Mouse (Mus musculus): Measurements from ENCODE around the gene Vamp5. TPM values are rescaled to one million over a fixed set of nuclear protein-coding genes. Genes with fewer than 3 reads are reported as not detected.

Vamp5 gene
- polyA plus RNA-seq, 1 experiment from 2014 or later: 32.1 TPM

GRCm38 (mm10) chr6:72374206-72374605, 6.1 kb downstream of the Vamp5 start:
- no peaks in the 10 kb centered on the region for H3K9me3 ChIP-seq (ENCODE audit: control insufficient read depth, low read length)
- peaks cover under 1% of the 10 kb centered on the region; the same call in 1 of the 2 replicates for H3K27me3 ChIP-seq (ENCODE audit: control insufficient read depth, insufficient read depth, low read length)
- H3K36me3 ChIP-seq (ENCODE audit: control insufficient read depth, insufficient read depth, low read length): no peaks in the 10 kb centered on the region
- no peak overlapping the region for H3K27ac ChIP-seq (ENCODE audit: low read depth, low read length)
- no peak overlapping the region for H3K4me2 ChIP-seq (replicated peaks; ENCODE audit: low read depth, low read length)
- no peak overlapping the region for H3K4me3 ChIP-seq (ENCODE audit: low read length)
- H3K9ac ChIP-seq (ENCODE audit: low read depth, low read length): no peak overlapping the region
- no peaks in the 10 kb centered on the region for H3K4me1 ChIP-seq (ENCODE audit: control insufficient read depth, insufficient read depth, low read length)
- 72% methylated on average over 7 of the region's 7 CpGs for WGBS
- no peak for ATAC-seq (ENCODE audit: low FRiP score, low TSS enrichment)

GRCm38 (mm10) chr6:72373184-72373583, 7.1 kb downstream of the Vamp5 start:
- Histone ChIP-seq H3K9me3 (ENCODE audit: control insufficient read depth, low read length) (no peaks in the 10 kb centered on the region), H3K27me3 (ENCODE audit: control insufficient read depth, insufficient read depth, low read length) (no peaks in the 10 kb centered on the region), H3K27ac (ENCODE audit: low read depth, low read length) (no peak overlapping the region), H3K4me2 (replicated peaks; ENCODE audit: low read depth, low read length) (no peak overlapping the region), H3K4me1 (ENCODE audit: control insufficient read depth, insufficient read depth, low read length) (no peaks in the 10 kb centered on the region), H3K9ac (ENCODE audit: low read depth, low read length) (no peak overlapping the region), H3K4me3 (ENCODE audit: low read length) (no peak overlapping the region), H3K36me3 (ENCODE audit: control insufficient read depth, insufficient read depth, low read length) (no peaks in the 10 kb centered on the region)
- ATAC-seq (ENCODE audit: low FRiP score, low TSS enrichment): no peak
- WGBS: 87% methylated on average over 4 of the region's 4 CpGs

- Histone ChIP-seq H3K27ac (ENCODE audit: low read depth, low read length) (no peak overlapping the region), H3K4me2 (replicated peaks; ENCODE audit: low read depth, low read length) (no peak overlapping the region), H3K4me3 (ENCODE audit: low read length) (no peak overlapping the region), H3K4me1 (ENCODE audit: control insufficient read depth, insufficient read depth, low read length) (no peaks in the 10 kb centered on the region), H3K9ac (ENCODE audit: low read depth, low read length) (no peak overlapping the region), H3K9me3 (ENCODE audit: control insufficient read depth, low read length) (no peaks in the 10 kb centered on the region), H3K27me3 (ENCODE audit: control insufficient read depth, insufficient read depth, low read length) (no peaks in the 10 kb centered on the region), H3K36me3 (ENCODE audit: control insufficient read depth, insufficient read depth, low read length) (no peaks in the 10 kb centered on the region)
- ATAC-seq (ENCODE audit: low FRiP score, low TSS enrichment): no peak
- WGBS: 26% methylated on average over 1 of the region's 1 CpGs
Observed at GRCm38 (mm10) chr6:72371571-72371970, 8.7 kb downstream of the Vamp5 start.

- Histone ChIP-seq H3K4me3 (ENCODE audit: low read length) (no peak overlapping the region), H3K27ac (ENCODE audit: low read depth, low read length) (no peak overlapping the region), H3K36me3 (ENCODE audit: control insufficient read depth, insufficient read depth, low read length) (no peaks in the 10 kb centered on the region), H3K9me3 (ENCODE audit: control insufficient read depth, low read length) (no peaks in the 10 kb centered on the region), H3K4me1 (ENCODE audit: control insufficient read depth, insufficient read depth, low read length) (no peaks in the 10 kb centered on the region), H3K4me2 (replicated peaks; ENCODE audit: low read depth, low read length) (no peak overlapping the region), H3K27me3 (ENCODE audit: control insufficient read depth, insufficient read depth, low read length) (no peaks in the 10 kb centered on the region), H3K9ac (ENCODE audit: low read depth, low read length) (no peak overlapping the region)
- WGBS: 59% methylated on average over 5 of the region's 5 CpGs
- no peak for ATAC-seq (ENCODE audit: low FRiP score, low TSS enrichment)
Observed at GRCm38 (mm10) chr6:72371147-72371546, 9.1 kb downstream of the Vamp5 start.

GRCm38 (mm10) chr6:72370091-72370490, 10.2 kb downstream of the Vamp5 start:
- no peak overlapping the region for H3K27ac ChIP-seq (ENCODE audit: low read depth, low read length)
- WGBS: 74% methylated on average over 12 of the region's 12 CpGs
- H3K9me3 ChIP-seq (ENCODE audit: control insufficient read depth, low read length): no peaks in the 10 kb centered on the region

GRCm38 (mm10) chr6:72369557-72369956, 10.7 kb downstream of the Vamp5 start:
- H3K27me3 ChIP-seq (ENCODE audit: control insufficient read depth, insufficient read depth, low read length): no peaks in the 10 kb centered on the region
- no peak overlapping the region for H3K4me2 ChIP-seq (replicated peaks; ENCODE audit: low read depth, low read length)
- no peak for ATAC-seq (ENCODE audit: low FRiP score, low TSS enrichment)
- H3K4me1 ChIP-seq (ENCODE audit: control insufficient read depth, insufficient read depth, low read length): no peaks in the 10 kb centered on the region
- H3K27ac ChIP-seq (ENCODE audit: low read depth, low read length): no peak overlapping the region
- no peaks in the 10 kb centered on the region for H3K36me3 ChIP-seq (ENCODE audit: control insufficient read depth, insufficient read depth, low read length)
- no peaks in the 10 kb centered on the region for H3K9me3 ChIP-seq (ENCODE audit: control insufficient read depth, low read length)
- WGBS: 87% methylated on average over 4 of the region's 4 CpGs
- H3K9ac ChIP-seq (ENCODE audit: low read depth, low read length): no peak overlapping the region
- H3K4me3 ChIP-seq (ENCODE audit: low read length): no peak overlapping the region

More at GRCm38 (mm10) chr6:72370091-72370490, 10.2 kb downstream of the Vamp5 start:
- H3K4me3 ChIP-seq (ENCODE audit: low read length): no peak overlapping the region
- no peaks in the 10 kb centered on the region for H3K27me3 ChIP-seq (ENCODE audit: control insufficient read depth, insufficient read depth, low read length)
- H3K9ac ChIP-seq (ENCODE audit: low read depth, low read length): no peak overlapping the region
- no peak for ATAC-seq (ENCODE audit: low FRiP score, low TSS enrichment)
- no peaks in the 10 kb centered on the region for H3K4me1 ChIP-seq (ENCODE audit: control insufficient read depth, insufficient read depth, low read length)
- no peak overlapping the region for H3K4me2 ChIP-seq (replicated peaks; ENCODE audit: low read depth, low read length)
- no peaks in the 10 kb centered on the region for H3K36me3 ChIP-seq (ENCODE audit: control insufficient read depth, insufficient read depth, low read length)

GRCm38 (mm10) chr6:72367460-72367974, 12.8 kb downstream of the Vamp5 start:
- Histone ChIP-seq H3K4me3 (ENCODE audit: low read length) (no peak overlapping the region), H3K4me1 (ENCODE audit: control insufficient read depth, insufficient read depth, low read length) (0 out of 2 replicates have a peak, but pooled peaks cover 4% of the 10 kb centered on the region), H3K27ac (ENCODE audit: low read depth, low read length) (no peak overlapping the region), H3K36me3 (ENCODE audit: control insufficient read depth, insufficient read depth, low read length) (no peaks in the 10 kb centered on the region), H3K9ac (ENCODE audit: low read depth, low read length) (no peak overlapping the region), H3K9me3 (ENCODE audit: control insufficient read depth, low read length) (no peaks in the 10 kb centered on the region), H3K27me3 (ENCODE audit: control insufficient read depth, insufficient read depth, low read length) (no peaks in the 10 kb centered on the region), H3K4me2 (replicated peaks; ENCODE audit: low read depth, low read length) (no peak overlapping the region)
- 96% methylated on average over 3 of the region's 4 CpGs for WGBS
- no peak for ATAC-seq (ENCODE audit: low FRiP score, low TSS enrichment)

- no peaks in the 10 kb centered on the region for H3K9me3 ChIP-seq (ENCODE audit: control insufficient read depth, low read length)
- H3K9ac ChIP-seq (ENCODE audit: low read depth, low read length): no peak within 1 kb of the TSS
- H3K4me1 ChIP-seq (ENCODE audit: control insufficient read depth, insufficient read depth, low read length): 0 out of 2 replicates have a peak, but pooled peaks cover 4% of the 10 kb centered on the region
- no peaks in the 10 kb centered on the region for H3K27me3 ChIP-seq (ENCODE audit: control insufficient read depth, insufficient read depth, low read length)
- WGBS: 72% methylated on average over 4 of the region's 4 CpGs
- H3K4me2 ChIP-seq (replicated peaks; ENCODE audit: low read depth, low read length): no peak within 1 kb of the TSS
- no peaks in the 10 kb centered on the region for H3K36me3 ChIP-seq (ENCODE audit: control insufficient read depth, insufficient read depth, low read length)
- H3K27ac ChIP-seq (ENCODE audit: low read depth, low read length): no peak within 1 kb of the TSS
- H3K4me3 ChIP-seq (ENCODE audit: low read length): no peak within 1 kb of the TSS
- ATAC-seq (ENCODE audit: low FRiP score, low TSS enrichment): no peak
Observed at GRCm38 (mm10) chr6:72366844-72367443, 13.3 kb downstream of the Vamp5 start, which contains the start of gene Rnf181. Rnf181 (minus strand) TSS chr6:72366956.

GRCm38 (mm10) chr6:72366304-72366703, 14.0 kb downstream of the Vamp5 start:
- peaks cover 9% of the 10 kb centered on the region for H3K4me1 ChIP-seq (ENCODE audit: control insufficient read depth, insufficient read depth, low read length)
- H3K4me3 ChIP-seq (ENCODE audit: low read length): no peak overlapping the region
- 58% methylated on average over 3 of the region's 3 CpGs for WGBS
- no peak for ATAC-seq (ENCODE audit: low FRiP score, low TSS enrichment)
- H3K9me3 ChIP-seq (ENCODE audit: control insufficient read depth, low read length): no peaks in the 10 kb centered on the region
- no peaks in the 10 kb centered on the region for H3K27me3 ChIP-seq (ENCODE audit: control insufficient read depth, insufficient read depth, low read length)
- no peaks in the 10 kb centered on the region for H3K36me3 ChIP-seq (ENCODE audit: control insufficient read depth, insufficient read depth, low read length)
- H3K4me2 ChIP-seq (replicated peaks; ENCODE audit: low read depth, low read length): no peak overlapping the region
- no peak overlapping the region for H3K9ac ChIP-seq (ENCODE audit: low read depth, low read length)
- no peak overlapping the region for H3K27ac ChIP-seq (ENCODE audit: low read depth, low read length)
